Mouse (Mus musculus) spleen, adult 2 months (tissue): ENCODE data around the gene Wnt5b. TPM values are rescaled to one million over a fixed set of nuclear protein-coding genes. Genes with fewer than 3 reads are reported as not detected.
"Not testable (repeated sequence)": the region's sequence is repeated elsewhere in the genome, so short reads cannot be mapped to it uniquely, and the experiment has no call there.

Experiments used
- DNase-seq, 2 experiments: peaks; one replicate each; pipeline versions ENCODE4 v3.0.0 to v3.0.0-alpha.2; 2012 to 2021; ENCODE audit warnings: low spot score in 2 of 2, low read depth in 1 of 2
- H3K27ac ChIP-seq: fragments of 200-500 bp; 2 replicates; pipeline ENCODE4 v1.5.1; 2012; ENCODE audit warnings: low read length, inconsistent platforms; ENCODE audit not compliant: insufficient read depth
- H3K27me3 ChIP-seq: fragments of 200-500 bp; 2 replicates; pipeline ENCODE4 v1.6.1; 2012; ENCODE audit warnings: mild to moderate bottlenecking, moderate library complexity, low read length, inconsistent platforms; ENCODE audit not compliant: control insufficient read depth, insufficient read depth
- H3K36me3 ChIP-seq: fragments of 200-500 bp; 2 replicates; pipeline ENCODE4 v1.6.1; 2012; ENCODE audit warnings: mild to moderate bottlenecking, low read length, inconsistent platforms; ENCODE audit not compliant: control insufficient read depth, insufficient read depth
- H3K4me1 ChIP-seq: fragments of 200-500 bp; 2 replicates; pipeline ENCODE4 v1.6.1; 2011; ENCODE audit warnings: inconsistent platforms; ENCODE audit not compliant: control insufficient read depth, insufficient read depth, insufficient read length
- H3K4me3 ChIP-seq: fragments of 200-500 bp; 2 replicates; pipeline ENCODE4 v1.5.1; 2011; ENCODE audit warnings: mild to moderate bottlenecking, inconsistent platforms; ENCODE audit not compliant: insufficient read depth, insufficient read length; ENCODE audit errors: extremely low read depth
- CTCF ChIP-seq: fragments of 200-500 bp; IDR thresholded peaks from 2 replicates; pipeline ENCODE4 v1.5.1; 2011; ENCODE audit warnings: mild to moderate bottlenecking, inconsistent platforms; ENCODE audit not compliant: insufficient read depth, insufficient read length, insufficient replicate concordance; ENCODE audit errors: extremely low read depth
- POLR2A ChIP-seq: fragments of 200-500 bp; IDR thresholded peaks from 2 replicates; pipeline ENCODE4 v1.6.1; 2011; ENCODE audit warnings: low read depth, low read length, inconsistent platforms
- WGBS: fragments of 180-500 bp; shearing (Covaris S2); methylation state at CpG from one replicate; pipeline ENCODE4 v1.1.7; 2018; 5-methylcytosine and 5-hydroxymethylcytosine counted together
- polyA plus RNA-seq: library from polyadenylated mRNA; depleted of rRNA; stranded (reverse); fragments of >200 nt; gene quantifications from 2 replicates; pipeline ENCODE4 v1.2.3, GENCODE M21; 2012

Wnt5b gene
- polyA plus RNA-seq, 1 experiment: 1.3 TPM

- H3K27me3 ChIP-seq: no peaks in the 10 kb centered on the region
- no peak overlapping the region for H3K27ac ChIP-seq
- H3K36me3 ChIP-seq: peaks cover 3% of the 10 kb centered on the region
- no peak overlapping the region for H3K4me3 ChIP-seq
- TF ChIP-seq CTCF (no peak), POLR2A (no peak)
- DNase-seq: no peak
- peaks cover 5% of the 10 kb centered on the region; the same call in 1 of the 2 replicates for H3K4me1 ChIP-seq
- WGBS: 90% methylated on average over 7 of the region's 7 CpGs
Measured at GRCm38 (mm10) chr6:119487085-119487458, 57.1 kb downstream of the Wnt5b start.

GRCm38 (mm10) chr6:119486381-119487084 lies 57.6 kb downstream of the Wnt5b start:
- Histone ChIP-seq H3K4me3 (no peak overlapping the region), H3K4me1 (peaks cover 5% of the 10 kb centered on the region; the same call in 1 of the 2 replicates)
- WGBS: 92% methylated on average over 12 of the region's 12 CpGs

GRCm38 (mm10) chr6:119485486-119485885 lies 58.7 kb downstream of the Wnt5b start:
- no peaks in the 10 kb centered on the region for H3K27me3 ChIP-seq
- 6% methylated on average over 2 of the region's 2 CpGs for WGBS
- H3K4me3 ChIP-seq: no peak overlapping the region
- DNase-seq: no peak
- H3K4me1 ChIP-seq: peaks cover 5% of the 10 kb centered on the region; the same call in 1 of the 2 replicates
- TF ChIP-seq CTCF (no peak), POLR2A (no peak)
- peaks cover 3% of the 10 kb centered on the region for H3K36me3 ChIP-seq
- no peak overlapping the region for H3K27ac ChIP-seq

More at GRCm38 (mm10) chr6:119486381-119487084, 57.6 kb downstream of the Wnt5b start:
- H3K27me3 ChIP-seq: no peaks in the 10 kb centered on the region
- H3K36me3 ChIP-seq: peaks cover 3% of the 10 kb centered on the region
- TF ChIP-seq CTCF (no peak), POLR2A (no peak)
- no peak for DNase-seq
- H3K27ac ChIP-seq: no peak overlapping the region

GRCm38 (mm10) chr6:119482958-119483600 lies 61.1 kb downstream of the Wnt5b start:
- Histone ChIP-seq H3K4me3 (no peak overlapping the region), H3K27me3 (no peaks in the 10 kb centered on the region), H3K27ac (peak overlapping the region; percentile 15; the same call in 1 of the 2 replicates), H3K36me3 (peaks cover 3% of the 10 kb centered on the region), H3K4me1 (peaks cover 7% of the 10 kb centered on the region; the same call in 1 of the 2 replicates)
- TF ChIP-seq POLR2A (no peak), CTCF (no peak)
- DNase-seq: peak in 1 of 2 experiments; percentile 25
- 76% methylated on average over 16 of the region's 16 CpGs for WGBS

- H3K4me3 ChIP-seq: peak overlapping the region; percentile 14; the same call in 1 of the 2 replicates
- not testable (repeated sequence) for H3K36me3 ChIP-seq, H3K4me1 ChIP-seq, H3K27ac ChIP-seq, H3K27me3 ChIP-seq
- whole genome bisulfite sequencing: 2% methylated on average over 10 of the region's 10 CpGs
- DNase-seq: peak in 1 of 2 experiments; percentile 43
Measured at GRCm38 (mm10) chr6:119481741-119482390, 62.3 kb downstream of the Wnt5b start.

GRCm38 (mm10) chr6:119480706-119481331 lies 63.3 kb downstream of the Wnt5b start:
- peak overlapping the region; percentile 95 for H3K27ac ChIP-seq
- peak in 1 of 2 experiments; percentile 27 for DNase-seq

More at GRCm38 (mm10) chr6:119480706-119481331, 63.3 kb downstream of the Wnt5b start:
- Histone ChIP-seq H3K4me3 (peak overlapping the region; percentile 100), H3K27me3 (no peaks in the 10 kb centered on the region), H3K4me1 (peaks cover 7% of the 10 kb centered on the region; the same call in 1 of the 2 replicates), H3K36me3 (peaks cover 3% of the 10 kb centered on the region)
- under 1% methylated on average over 33 of the region's 33 CpGs for WGBS
- TF ChIP-seq CTCF (no peak), POLR2A (no peak)
